Mouse (Mus musculus) monocyte, adult 5-6 weeks (primary cell): ENCODE data around the gene Msmp. TPM values are rescaled to one million over a fixed set of nuclear protein-coding genes. Genes with fewer than 3 reads are reported as not detected.
"Not testable (repeated sequence)": the region's sequence is repeated elsewhere in the genome, so short reads cannot be mapped to it uniquely, and the experiment has no call there.

Source experiments
- ATAC-seq: fragments of 153-309, 156-312 bp; replicated peaks from 2 replicates; pipeline ENCODE4 v1.8.0; 2017; ENCODE audit warnings: mild to moderate bottlenecking; ENCODE audit not compliant: low TSS enrichment, insufficient number of reproducible peaks, severe bottlenecking, poor library complexity, low FRiP score
- total RNA-seq: library from RNA; stranded (forward); fragments of 200-1000, 200-491, 200-594 nt; gene quantifications from 3 replicates; pipeline ENCODE4 v1.2.3, GENCODE M21; 2017

Gene Msmp
- total RNA-seq, 1 experiment from 2014 or later = 0.48 TPM

DNA sequence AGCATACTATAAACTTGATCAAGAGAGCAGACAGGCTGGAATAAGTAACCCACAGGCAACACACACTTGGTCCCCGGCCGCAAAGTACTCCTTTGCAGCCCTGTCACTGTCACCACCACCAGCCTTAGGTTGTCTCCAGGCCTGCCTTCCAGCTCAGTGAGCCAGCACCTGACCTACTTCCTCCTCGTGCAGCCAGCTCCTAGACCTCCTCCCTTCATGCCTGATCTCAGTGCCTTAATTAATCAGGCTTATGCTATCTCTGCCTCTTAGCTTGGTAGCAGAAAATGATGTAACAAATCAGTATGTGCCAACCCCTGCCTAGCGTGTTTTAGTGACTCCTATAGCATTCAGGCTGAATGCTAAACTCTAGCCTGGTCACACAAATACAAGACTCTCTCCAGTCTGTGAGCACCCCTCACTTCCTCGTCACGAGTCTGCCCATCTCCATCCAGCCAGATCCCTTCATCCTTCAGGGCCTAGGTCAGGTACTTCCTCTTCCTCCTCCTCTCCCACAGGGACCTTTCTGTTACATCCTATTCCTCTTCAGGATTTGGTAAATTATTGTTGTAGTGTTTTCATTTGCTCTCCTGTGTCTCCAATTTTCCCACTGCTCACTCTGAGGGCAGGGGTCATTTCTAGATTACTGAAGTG is 12.8 kb downstream of the Msmp start:
- ATAC-seq = no peak

DNA sequence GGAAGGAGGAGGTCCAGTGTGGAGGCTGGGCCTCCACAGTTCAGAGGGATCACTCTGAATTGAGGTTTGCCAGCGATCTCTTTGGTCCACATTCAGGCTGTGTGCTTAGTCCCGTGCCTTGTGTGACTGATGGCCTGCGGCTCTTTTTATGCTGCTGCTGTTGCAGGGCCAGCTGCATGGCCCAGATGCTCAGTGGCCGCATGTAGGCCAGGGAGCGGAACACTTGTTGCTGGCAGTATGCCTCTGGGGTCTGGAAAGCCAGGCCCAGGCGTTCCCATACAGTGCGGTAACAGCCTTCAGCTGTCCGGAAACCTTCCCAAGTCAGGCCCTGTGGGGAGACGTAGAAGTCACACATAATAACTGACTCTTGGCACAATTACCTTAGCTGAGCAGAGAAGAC is 17.2 kb downstream of the Msmp start:
- no peak for ATAC-seq

DNA sequence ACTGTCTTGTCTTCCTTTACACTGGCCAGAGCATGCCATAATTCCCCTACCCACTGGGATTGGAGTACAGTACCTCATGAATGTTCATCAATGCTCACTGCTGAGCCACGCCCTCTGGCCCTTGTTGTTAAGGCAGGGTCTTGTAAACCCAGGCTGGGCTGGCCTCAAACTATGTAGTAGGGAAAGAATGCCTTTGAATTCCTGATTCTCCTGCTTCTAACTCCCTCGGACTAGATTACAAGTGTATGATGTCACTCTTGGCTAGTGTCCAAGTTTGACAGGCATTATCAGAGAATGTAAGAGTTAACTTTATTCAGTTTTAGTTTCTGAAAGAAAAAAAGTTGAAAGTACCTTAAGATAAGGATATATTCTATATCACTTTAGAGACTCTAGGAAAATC is 20.1 kb downstream of the Msmp start:
- no peak for ATAC-seq

DNA sequence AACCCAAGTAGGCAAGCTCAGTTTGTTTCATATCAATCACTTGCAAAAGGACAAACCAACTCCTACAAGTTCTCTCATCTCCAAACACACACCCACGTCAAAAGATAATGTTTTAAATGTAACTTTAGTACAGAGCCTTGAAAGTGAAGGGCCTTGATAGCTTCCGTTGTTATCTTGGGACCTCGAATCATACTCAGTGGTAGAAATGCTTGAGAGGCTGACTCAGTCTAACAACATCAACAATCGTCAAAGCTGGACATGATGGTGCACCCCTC is 20.8 kb downstream of the Msmp start:
- no peak for ATAC-seq

DNA sequence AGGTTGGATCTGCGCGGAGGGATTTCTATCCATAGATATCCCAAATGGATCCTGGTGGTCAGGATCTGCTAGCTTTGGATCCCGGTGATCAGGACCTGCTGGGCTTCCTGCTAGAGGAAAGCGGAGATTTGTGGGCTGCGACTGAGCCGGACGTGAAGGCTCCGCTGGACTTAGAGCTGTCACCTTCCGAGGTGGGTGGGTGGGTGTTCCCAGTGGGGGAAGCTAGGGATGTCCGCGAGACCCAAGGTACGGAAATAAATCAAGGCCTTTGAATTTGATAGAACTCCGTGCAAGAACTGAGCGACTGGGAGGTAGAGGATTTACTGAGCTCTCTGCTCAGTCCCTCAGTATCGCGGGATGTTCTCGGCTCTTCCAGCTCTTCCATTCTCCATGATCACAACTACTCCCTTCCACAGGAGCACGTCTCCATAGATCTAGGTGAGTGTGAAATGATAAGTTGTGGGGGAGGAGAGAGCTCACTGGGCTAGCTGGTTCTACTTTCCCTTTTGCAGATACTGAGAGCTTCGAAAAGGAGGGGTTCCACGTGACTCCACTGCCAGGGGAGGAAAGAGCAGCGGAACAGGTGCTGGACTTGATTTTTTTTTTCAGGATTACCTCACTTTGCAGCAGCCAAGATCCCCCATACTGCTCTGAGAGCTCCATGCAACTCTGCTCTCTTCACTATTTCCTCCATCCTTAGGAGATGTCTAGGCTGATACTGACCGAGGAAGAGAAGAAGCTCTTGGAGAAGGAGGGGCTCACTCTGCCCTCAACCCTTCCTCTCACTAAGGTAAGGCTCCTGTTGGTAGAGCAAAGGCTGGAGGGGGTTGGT is 21.3 kb downstream of the Msmp start:
- ATAC-seq = no peak

DNA sequence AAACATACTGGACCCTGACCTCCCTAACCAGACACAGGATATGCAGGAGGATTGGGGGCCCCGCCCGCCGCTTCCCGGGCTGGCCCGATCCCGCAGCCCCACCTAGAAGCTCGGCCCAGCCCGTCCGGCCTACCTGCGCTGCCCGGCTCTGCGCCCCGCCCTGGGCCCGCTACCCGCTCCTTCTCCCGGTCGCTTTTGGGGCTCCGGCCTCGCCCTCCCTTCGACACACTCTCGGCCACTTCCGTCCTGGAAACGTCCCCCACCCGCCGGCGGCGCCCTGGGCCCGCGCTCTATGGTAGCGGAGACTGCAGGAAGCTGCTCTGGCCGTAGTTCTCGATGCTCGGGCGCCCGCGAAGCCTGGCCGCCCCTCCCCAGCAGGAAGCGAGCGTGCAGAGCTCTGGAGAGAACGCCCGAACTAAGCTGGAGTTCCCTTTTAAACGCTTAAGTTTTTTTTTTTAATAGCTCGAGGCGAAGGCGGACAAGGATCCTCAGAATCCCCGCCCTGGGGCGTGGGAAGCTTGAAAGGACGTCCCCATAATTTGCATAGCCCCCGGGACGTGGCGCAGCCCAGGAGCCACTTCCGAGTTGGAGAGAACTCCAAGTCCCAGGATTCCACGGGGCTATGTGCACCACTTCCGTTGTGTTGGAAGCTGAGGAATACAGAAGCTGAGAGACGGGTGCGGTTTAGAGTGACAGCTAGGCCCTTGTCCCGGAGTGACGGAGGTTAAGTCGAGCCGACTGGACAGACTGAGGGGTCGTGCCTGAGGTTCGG is 22.1 kb downstream of the Msmp start, which contains the start of the genes Creb3 and Tln1:
Gene Creb3, plus strand, starts transcription at position 336 of the 772 bp plus-strand sequence.
Gene Tln1, minus strand, starts transcription at position 695 of the 772 bp plus-strand sequence.
- ATAC-seq = peak; percentile 66

DNA sequence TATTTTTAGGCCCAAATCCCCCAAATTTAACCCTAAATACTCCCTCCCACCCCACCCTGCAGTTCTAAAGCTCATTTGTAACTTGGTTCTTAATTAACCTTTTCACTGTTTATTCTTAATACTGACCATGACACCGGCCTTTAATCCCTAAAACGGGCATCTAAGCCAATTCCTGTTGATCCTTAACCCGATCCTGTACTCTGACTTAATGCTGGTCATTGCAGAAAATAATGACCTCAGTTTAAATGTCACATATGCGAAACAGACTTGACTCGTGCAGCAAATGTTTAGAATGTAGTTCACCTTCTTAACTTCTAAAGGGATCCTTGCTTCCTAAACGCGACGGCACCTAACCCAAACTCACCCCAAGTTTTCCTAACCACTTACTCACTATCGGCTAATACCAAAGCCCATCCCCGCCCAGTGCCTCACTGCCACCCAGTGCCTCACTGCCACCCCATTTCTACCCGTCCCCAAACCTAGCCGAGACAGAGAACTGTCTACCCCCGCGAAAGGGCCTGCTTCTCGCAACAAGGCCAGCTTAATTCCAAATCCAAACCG is 22.8 kb downstream of the Msmp start:
- no peak for ATAC-seq

DNA sequence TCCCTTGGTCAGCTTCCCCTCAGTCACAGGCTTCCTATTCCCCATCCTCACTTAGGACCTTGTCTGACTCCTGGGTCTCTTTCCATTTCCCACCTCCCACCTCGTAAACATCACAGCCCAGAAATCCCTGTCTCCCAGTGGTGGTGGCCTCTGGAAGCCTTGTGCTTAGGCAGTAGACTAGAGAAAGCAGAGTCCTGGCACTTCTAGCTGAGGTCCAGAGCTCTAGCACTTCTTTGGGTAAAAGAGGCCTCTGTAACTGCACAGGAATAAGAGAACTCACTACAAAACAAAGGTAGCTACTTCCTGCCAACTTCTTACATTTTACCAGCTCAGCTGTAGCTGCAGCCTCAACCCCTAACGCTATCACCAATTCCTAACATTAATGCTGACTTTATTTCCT is 23.3 kb downstream of the Msmp start:
- no peak for ATAC-seq

DNA sequence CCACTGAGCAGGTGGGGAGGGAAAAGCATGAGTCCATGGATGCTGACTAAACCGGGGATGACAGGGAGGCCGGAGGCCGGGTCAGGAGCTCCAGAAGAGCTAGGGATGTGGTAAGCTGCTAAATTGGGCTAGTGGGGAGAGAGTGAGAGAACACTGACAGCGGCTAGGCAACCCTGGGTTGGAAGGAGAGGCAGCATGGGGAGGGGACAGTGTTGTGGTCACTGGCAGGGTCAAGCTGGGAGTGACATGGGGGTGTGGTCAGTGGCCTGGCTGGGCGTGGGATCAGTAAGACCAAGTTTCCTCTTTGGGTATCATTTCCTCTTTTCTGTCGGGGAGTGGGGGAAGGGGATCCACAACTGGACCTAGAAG is 24.1 kb downstream of the Msmp start:
- ATAC-seq = peak; percentile 70

DNA sequence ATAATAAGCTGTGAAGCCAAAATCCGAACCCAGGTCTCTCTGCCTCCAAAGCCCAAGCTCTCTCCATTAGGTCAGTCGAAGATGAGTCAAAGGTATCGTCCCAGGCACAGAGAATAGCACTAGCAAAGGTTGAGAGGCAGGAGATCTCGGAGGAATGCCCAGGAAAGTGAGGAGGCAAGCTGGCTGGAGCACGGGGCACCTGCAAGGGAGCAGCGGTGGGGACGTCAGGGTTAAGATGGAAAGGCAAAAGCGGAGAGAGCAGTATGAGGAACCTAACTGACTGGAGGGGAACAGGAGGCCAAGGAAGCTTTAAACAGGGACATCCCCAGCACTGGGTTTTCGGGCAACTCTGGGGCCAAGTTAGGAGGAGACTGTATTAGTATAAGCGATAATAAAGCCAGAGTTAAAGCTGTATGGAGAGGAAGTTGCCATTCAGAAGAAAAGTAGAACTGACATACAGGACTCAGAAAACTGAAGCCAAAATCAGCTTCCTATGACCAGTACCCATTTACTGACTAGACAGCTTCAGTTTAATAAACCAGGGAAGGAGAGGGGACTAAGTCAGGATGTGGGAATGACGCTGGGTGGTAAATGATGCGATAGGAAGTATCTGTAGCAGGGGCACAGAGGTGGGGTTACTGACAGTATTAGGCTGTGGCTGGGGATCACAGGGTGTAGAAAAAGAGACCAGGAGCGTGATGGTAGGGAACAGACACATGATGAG is 24.6 kb downstream of the Msmp start:
- ATAC-seq = peak; percentile 18

DNA sequence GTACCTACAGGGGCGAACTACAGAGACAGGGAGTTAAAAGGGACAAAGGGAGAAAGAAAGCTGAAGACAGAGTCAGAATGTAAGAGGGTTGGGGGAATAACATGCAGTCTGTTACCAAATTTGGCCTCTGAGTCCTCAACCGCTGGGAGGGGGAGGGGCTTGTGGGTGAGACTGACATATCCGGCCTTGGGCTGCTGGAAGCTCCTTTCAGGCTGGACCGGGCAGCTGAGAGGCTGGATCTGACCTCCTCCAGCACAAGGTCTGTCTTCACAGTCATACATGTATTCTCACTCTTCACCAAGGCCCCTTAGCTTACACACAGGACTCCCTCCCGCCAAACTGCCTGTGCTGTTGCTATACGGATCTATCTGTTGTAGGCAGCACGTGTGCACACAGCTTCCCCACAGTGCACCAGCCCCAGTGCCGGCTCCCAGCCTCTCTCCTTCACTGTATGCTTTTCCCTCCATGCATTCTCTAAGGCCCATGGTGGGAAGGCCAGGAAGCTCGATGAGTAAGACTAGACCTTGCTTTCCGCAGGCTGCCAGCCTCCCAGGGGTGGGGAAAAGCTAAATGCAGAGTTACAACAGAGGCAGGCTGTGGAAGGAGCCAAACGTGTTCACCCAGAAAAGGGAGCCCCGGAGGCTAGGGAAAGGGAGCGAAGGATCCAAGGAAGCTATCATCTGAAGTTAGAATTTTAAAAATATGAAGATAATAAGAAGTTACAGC is 25.5 kb downstream of the Msmp start:
- ATAC-seq = no peak

DNA sequence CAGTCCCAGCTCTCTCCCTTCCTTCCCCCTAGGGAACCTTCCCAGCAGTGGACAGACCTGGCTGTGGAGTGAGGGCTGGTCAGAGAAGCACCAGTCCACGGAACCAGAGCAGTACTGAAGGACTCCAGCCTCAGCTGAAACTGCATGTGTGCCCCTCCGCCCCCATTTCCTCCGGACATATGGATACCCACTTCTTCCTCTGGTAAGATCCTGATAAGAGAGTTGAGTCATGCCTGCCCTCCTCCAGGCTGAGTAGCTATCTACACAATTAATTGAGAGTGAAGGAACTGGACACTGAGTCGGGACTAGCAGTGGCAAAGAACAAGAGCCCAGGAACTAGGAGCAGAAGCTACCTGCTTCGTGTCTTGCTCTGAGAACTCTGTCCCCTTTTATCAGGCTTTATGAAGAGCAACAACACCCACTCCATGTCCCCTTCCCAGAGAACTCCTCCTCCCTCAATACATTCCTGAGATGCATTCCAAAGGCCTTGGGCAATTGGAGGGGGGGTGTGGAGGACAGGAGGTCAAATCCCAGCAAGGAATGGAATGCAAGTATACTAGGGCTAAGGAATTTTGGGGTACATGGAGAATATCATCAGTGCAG is 26.2 kb downstream of the Msmp start:
- ATAC-seq = no peak

DNA sequence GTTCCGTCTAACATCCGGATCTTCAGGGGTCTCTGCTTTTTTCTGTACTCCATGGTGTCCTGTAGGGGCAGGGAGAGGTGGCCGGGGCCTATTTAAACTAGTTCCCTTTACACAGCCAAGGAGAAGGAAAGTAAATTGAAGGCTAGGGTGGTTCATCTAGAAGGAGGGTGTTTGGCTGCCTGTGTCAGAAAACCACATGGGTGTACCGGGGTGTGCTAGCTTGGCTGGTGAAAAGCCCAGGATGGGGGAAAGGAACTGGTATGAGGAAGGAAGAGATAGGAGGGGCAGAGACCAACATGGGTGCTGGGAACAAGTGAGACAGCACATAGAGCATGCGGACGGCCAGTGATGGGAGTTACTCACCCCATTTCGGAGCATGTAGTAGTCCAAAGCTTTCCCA is 28.4 kb downstream of the Msmp start:
- ATAC-seq = peak; percentile 28; the same call in 1 of the 2 replicates

DNA sequence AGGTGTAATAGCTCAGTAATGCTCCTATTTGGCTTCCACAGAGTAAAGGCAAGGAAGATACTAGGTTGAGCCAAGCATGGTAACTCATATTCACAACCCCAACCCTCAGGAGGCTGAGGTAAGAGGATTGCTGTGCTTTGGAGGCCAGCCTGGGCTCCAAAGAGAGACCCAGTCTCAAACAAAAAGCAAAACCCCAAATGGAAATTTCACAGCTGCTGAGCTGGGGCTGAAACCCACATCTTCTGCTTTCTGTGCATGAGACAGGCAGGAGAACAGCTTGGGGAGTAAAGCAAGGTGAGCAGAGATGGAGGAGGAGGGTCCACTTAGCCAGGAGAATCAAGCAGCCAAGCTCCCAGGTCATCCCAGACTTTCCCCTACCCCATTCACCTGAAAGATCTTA is 30.4 kb downstream of the Msmp start:
- ATAC-seq = no peak

DNA sequence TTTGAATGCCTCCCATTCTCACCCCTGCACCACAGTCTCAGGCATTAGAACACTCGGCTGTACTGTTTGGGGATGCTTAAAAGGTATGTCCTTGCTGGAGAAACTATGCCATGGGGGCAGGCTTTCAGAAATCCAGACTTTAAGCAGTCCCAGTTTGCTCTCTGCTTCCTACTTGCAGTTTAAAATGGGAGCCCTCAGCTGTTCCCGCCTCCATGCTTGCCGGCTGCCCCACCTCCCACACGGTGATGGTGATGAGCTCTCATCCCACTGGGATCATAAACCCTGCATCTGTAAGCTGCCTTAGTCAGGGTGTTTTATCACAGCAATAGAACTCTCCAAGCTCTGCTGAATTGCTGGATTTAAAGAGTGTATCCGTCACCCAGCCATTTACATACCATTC is 31.9 kb downstream of the Msmp start:
- ATAC-seq = no peak

DNA sequence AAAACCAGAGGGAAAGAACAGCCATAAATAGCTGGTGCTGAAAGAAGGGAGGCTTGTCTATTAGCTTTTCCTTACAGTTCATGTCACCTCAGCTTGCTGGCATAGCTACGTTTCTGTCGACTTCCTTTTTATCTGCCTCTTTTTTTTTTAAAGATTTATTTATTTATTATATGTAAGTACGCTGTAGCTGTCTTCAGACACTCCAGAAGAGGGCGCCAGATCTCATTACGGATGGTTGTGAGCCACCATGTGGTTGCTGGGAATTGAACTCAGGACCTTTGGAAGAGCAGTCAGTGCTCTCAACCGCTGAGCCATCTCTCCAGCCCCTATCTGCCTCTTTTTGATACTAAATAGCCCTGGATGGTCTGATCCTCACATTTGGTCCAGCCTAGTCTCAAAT is 32.4 kb downstream of the Msmp start:
- not testable (repeated sequence) for ATAC-seq

DNA sequence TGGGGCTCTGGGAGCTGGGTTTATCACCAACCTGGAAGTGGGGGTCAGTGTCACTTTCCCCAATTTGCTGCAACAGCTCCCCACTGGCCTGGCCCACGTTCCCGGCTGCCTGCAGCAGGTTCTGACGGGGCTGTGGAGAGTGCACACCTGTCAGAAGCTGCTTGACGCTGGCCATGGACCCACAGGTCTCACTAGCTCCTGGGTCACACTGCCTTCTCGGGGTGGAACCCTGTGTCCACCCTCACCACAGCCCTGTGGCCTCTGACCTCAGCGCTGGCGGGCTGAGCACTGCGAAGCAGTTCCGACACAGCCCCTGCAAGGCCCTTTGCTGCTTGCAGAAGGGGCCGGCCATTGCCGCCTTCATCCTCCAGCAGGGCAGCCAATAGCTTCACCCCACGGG is 35.2 kb downstream of the Msmp start:
- no peak for ATAC-seq

DNA sequence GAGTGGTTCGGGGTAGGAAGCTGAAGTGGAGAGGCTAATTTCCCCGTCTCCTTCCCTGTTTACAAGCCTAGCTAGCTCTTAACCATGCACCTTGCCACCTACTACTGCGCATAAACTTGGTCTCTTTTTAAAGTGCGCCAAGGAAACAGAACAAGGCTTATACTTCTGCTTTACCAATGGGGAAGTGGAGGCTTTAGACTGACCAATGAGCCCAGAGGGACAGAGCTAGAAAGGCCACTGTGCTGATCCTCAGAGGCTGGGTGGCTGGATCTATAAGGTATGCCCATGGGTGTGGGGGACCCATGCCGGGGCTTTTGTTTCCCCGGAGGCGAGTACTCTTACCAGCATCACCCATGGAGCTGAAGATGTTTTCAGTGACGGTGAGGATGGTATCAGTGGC is 37.1 kb downstream of the Msmp start:
- ATAC-seq = peak; percentile 57; the same call in 1 of the 2 replicates
